ENCODE assay signal across 16 mouse cellular contexts in genomic region chr6:89069108-89069507, GRCm38 (mm10).
"Had no signal": no experiment of that assay in that cellular context is flagged by ENCODE, and none has a peak within 500 bp of the region (broad histone marks: within the 10 kb centered on the region; RNA-seq: fewer than 3 reads in every experiment).

No protein-coding gene starts in this region.

- H3K9me3 ChIP-seq: limb, embryonic 10.5 days; lung, embryonic 15.5 days; neural tube, embryonic 12.5 days had no signal

- H3K4me1 ChIP-seq: liver, embryonic 12.5 days; lung, embryonic 15.5 days; megakaryocyte, embryonic 14.5 days had no signal

- H3K9ac ChIP-seq: kidney, embryonic 15.5 days; liver, embryonic 12.5 days; lung, embryonic 15.5 days; neural tube, embryonic 12.5 days had no signal

- H3K27ac ChIP-seq: kidney, embryonic 15.5 days; limb, embryonic 10.5 days; liver, embryonic 12.5 days; lung, embryonic 15.5 days; macrophage; neural tube, embryonic 12.5 days; stomach, postnatal 0 days had no signal

- DNase-seq: kidney, adult 2 months; kidney, postnatal 14 days; lung, postnatal 14 days; right cerebral cortex, adult 18-20 months; right cerebral cortex, postnatal 25 days; thymus, postnatal 4 days had no signal

- H3K4me2 ChIP-seq: kidney, embryonic 15.5 days; liver, embryonic 12.5 days; lung, embryonic 15.5 days; neural tube, embryonic 12.5 days had no signal

- H3K4me3 ChIP-seq: kidney, embryonic 15.5 days; limb, embryonic 10.5 days; liver, embryonic 12.5 days; lung, embryonic 15.5 days; megakaryocyte, embryonic 14.5 days; myocyte; neural tube, embryonic 12.5 days had no signal

- H3K36me3 ChIP-seq: kidney, embryonic 15.5 days; limb, embryonic 10.5 days; liver, embryonic 12.5 days; lung, embryonic 15.5 days; neural tube, embryonic 12.5 days had no signal

- ATAC-seq: intestine, embryonic 16.5 days; liver, embryonic 12.5 days had no signal

- H3K27me3 ChIP-seq: kidney, embryonic 15.5 days; liver, embryonic 12.5 days; lung, embryonic 15.5 days; megakaryocyte, embryonic 14.5 days; neural tube, embryonic 12.5 days had no signal
